Mouse (Mus musculus) 3T3-L1 (cell line): ENCODE data around the gene Pde4dip.

Experiments
- DNase-seq: peaks from one replicate; pipeline ENCODE4 v3.0.0-alpha.2; 2015; ENCODE audit warnings: low read depth, low spot score

Gene Pde4dip

GRCm38 (mm10) chr3:97649469-97649868 is 239.0 kb downstream of the Pde4dip start:
- DNase-seq: no peak

GRCm38 (mm10) chr3:97649022-97649421 is 239.5 kb downstream of the Pde4dip start:
- DNase-seq: no peak

GRCm38 (mm10) chr3:97648518-97648917 is 240.0 kb downstream of the Pde4dip start:
- no peak for DNase-seq

DNA sequence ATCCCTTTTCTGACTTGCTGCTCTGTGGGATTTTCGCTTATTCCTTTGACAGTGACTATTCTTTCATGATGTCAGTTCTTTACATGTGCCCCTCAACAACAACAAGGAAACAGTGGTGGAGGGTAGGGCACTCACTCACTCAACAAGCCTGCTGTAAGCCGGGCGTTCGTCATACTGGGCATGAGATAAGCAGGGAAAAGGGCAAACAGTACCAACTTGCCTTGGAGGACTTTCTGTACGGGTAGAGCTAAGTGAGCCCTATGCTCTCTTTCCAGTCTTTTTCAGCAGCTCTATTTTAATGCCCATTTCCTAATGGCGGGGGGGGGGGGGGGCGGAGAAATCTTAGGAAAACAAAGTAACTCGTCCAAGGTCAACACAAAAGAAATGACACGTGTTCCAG is 246.5 kb downstream of the Pde4dip start:
- DNase-seq: no peak

DNA sequence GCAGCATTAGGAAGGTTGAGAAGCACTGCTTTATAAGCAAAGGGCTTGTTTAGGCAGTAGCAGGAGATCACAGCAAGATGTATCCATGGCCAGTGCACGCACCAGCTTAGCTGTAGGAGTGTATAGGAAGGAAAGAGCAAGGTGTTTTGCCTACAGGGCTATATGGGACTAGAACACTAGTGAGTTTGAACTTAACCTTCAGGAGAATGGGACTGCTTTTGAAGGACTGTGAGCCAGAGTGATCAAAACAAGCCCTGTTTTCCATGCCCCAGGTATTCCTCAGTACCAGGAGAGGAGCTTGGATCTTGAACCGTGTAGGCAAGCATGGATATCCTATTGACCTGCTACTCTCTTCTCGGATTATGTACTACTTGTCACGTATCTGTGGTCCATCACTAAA is 247.1 kb downstream of the Pde4dip start:
- DNase-seq: no peak
